Comparison of ENCODE assay signal across 8 mouse cellular contexts in the genomic region with DNA sequence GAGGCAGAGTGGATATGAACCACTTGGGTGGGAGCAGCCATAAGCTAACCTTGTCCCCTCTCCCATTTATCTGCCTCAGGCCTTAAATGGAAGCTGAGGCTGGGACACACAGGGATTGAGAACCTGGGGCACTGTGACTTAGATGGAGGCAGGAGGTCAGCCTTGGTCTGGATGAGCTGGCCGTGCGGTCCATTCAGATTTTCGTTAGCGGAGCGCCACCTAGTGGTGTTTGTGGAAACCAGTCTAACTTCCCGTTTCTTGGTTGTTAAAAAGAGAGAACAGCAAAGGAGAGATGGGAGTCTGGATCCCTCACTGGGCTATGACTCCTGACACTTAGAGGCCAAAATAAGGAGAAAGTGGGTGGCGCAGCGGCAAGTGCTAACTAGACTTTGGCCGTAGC. TPM values are rescaled to one million over a fixed set of nuclear protein-coding genes. Genes with fewer than 3 reads are reported as not detected.
A peak's percentile ranks its signal among the peaks of the same experiment; 100 is the strongest.
DNase-seq lines count a peak whose midpoint lies in the region; ATAC-seq and TF ChIP-seq lines count a peak whose summit lies in the region.
"Had no signal": no experiment of that assay in that cellular context is flagged by ENCODE, and none has a peak within 500 bp of the region (broad histone marks: within the 10 kb centered on the region; RNA-seq: fewer than 3 reads in every experiment).

No protein-coding gene starts in this region.

- in situ Hi-C loops in ES-E14 (cut with MboI; ENCODE audit: low sequenced_read_pairs in 2 of 2, unreplicated experiment in 2 of 2): loop anchor here in 1 of 2 experiments (25.0 kb wide), 1 partner anchor 377 kb away; no protein-coding TSS in a partner anchor

- H3K9me3 ChIP-seq in ES-E14 (ENCODE audit: control insufficient read depth, insufficient read depth, low read depth, low read length): no peaks in the 10 kb centered on the region

- H3K27ac ChIP-seq in ES-E14 (ENCODE audit: insufficient read depth, low read depth, low read length, poor library complexity, severe bottlenecking): no peak overlapping the region

- no peaks in the 10 kb centered on the region for H3K36me3 ChIP-seq in ES-E14 (ENCODE audit: control insufficient read depth, insufficient read depth, low read length, poor library complexity, severe bottlenecking)

- H3K4me1 ChIP-seq in ES-E14 (ENCODE audit: control insufficient read depth in 2 of 2, insufficient read depth in 2 of 2, low read length in 2 of 2, poor library complexity in 1 of 2): no peaks in the 10 kb centered on the region

- ATAC-seq in megakaryocyte progenitor cell, adult 5-6 weeks (replicated peaks; ENCODE audit: poor library complexity): peak; percentile 91

- H3K9ac ChIP-seq in ES-E14 (ENCODE audit: insufficient read depth, low read depth, low read length, poor library complexity, severe bottlenecking): no peak overlapping the region

- H3K4me3 ChIP-seq in ES-E14 (ENCODE audit: insufficient read depth in 1 of 2, low read depth in 1 of 2, low read length in 2 of 2, poor library complexity in 1 of 2, severe bottlenecking in 1 of 2): no peak overlapping the region
- H3K4me3 ChIP-seq: myocyte had no signal

- DNase-seq in ES-E14 (ENCODE audit: low read depth, low spot score): peak; percentile 57
- peak; percentile 75 to 94 for DNase-seq in adrenal gland, adult (ENCODE audit: inconsistent age in 2 of 2, low spot score in 1 of 2)
- DNase-seq in embryo, embryonic 10 days (ENCODE audit: low spot score): peak; percentile 94
- peak; percentile 84 to 92 for DNase-seq in heart, postnatal 10 days
- DNase-seq in layer of hippocampus, postnatal 36 days: peak; percentile 55 to 64
- peak; percentile 48 to 71 for DNase-seq in spleen, adult 18-20 months

- intact Hi-C loops in heart, postnatal 10 days (cut with DNase I): loop anchor here (1.0 to 5.0 kb wide), 4 partner anchors 95 to 462 kb away; no protein-coding TSS in a partner anchor

TF ChIP-seq in ES-E14, 5 proteins besides CTCF, POLR2A, EP300 and RAD21:
- no peak for TF ChIP-seq MAFK (IDR thresholded peaks at IDR 0.05; ENCODE audit: insufficient read depth, low read depth, low read length)
- TF ChIP-seq ZC3H11A (IDR thresholded peaks at IDR 0.05; ENCODE audit: borderline replicate concordance, low read depth, low read length): peak; percentile 81

RNA-seq across cellular contexts. Expression of a gene that starts 28.4 kb away (rescaled TPM):
- total RNA-seq in ES-E14 (2012; rRNA removed): not detected in 2 replicates
- not detected for total RNA-seq in heart, postnatal 10 days (2021)
- total RNA-seq in layer of hippocampus, postnatal 36 days (2021): not detected
- 0.22 and 0.30 TPM in 2 replicates for total RNA-seq in megakaryocyte progenitor cell, adult 5-6 weeks (2015)
- 0.54 TPM in 1 of 2 replicates, not detected in the other for total RNA-seq in megakaryocyte progenitor cell, adult 5-6 weeks (2017)
